Mouse (Mus musculus) neutrophil, adult 59 days (primary cell): ENCODE results near the gene Ccdc38. TPM values are rescaled to one million over a fixed set of nuclear protein-coding genes. Genes with fewer than 3 reads are reported as not detected.

Source experiments
- total RNA-seq, 2 experiments: library from RNA; stranded (reverse); gene quantifications; 1 replicate in 1 of 2; 2 replicates in 1 of 2; pipeline ENCODE4 v1.2.4; 2023

Ccdc38 gene
- total RNA-seq = not detected

DNA sequence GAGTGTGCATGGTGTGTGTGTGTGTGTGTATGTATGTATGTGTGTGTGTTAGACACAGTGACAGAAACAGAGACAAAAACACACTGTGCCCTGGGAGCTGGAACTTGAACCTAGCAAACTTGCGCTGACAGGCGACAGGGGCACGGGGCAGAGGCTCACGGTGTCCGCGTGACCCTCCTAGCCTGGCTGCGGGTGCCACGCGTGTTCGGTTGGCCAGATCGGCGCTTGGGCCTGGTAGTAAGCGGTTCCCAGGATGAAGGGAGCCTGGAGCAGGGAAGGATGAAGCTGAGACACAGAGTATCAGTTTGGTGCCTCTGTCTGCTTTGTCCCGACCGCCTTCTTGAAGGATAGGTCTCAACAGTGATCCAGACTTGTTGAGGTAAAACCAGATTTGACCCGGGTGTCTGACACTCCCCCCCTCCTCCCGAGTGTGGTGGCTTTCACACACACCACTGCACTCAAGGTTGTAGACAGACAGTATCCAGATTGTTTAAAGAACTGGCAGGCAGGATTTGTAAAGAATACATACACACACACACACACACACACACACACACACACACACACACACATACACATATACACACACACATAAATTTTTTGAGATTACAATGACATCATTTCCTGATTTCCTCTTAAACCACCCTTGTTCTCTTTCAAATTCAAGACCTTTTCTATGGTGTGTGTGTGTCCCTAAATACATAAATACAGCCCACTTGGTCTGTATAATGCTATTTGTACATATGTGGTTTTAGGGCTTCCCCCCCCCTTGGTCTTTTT lies at the start of gene Ccdc38:
Ccdc38 (plus strand) TSS at position 202 of the 780 bp plus-strand sequence.

DNA sequence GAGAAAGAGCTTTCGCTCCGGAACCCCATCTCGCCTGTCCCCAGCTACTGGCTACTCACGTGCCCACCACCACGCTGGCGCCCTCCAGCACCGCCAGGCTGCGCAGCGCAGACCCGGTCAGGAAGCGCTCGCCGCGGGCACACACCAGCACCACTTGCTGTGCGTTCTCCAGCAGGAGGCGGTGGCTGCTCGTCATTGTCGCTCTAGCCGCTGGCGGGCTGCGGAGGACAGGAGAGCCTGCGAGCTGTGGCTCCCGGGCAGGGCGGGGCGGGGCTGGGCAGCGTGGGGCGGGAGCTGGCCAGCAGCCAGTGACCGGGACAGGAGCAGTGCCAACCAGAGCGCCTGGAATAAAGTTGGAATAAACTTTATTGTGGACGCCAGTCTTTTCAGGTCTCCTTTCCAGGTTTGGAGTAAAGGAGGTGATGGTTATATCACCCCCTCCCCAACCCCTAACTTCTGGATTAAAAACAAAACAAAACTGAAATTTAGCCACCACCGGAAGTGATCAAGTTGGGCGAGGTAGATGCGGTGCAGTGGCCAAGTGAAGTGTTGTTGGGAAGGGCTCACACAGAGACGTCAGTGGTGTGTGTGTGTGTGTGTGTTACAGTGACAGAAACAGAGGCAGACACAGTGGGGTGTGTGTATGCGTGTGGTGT lies 529 bp upstream of the Ccdc38 start, which contains the start of gene Amdhd1:
Amdhd1 (minus strand) TSS at position 259 of the 656 bp plus-strand sequence.

DNA sequence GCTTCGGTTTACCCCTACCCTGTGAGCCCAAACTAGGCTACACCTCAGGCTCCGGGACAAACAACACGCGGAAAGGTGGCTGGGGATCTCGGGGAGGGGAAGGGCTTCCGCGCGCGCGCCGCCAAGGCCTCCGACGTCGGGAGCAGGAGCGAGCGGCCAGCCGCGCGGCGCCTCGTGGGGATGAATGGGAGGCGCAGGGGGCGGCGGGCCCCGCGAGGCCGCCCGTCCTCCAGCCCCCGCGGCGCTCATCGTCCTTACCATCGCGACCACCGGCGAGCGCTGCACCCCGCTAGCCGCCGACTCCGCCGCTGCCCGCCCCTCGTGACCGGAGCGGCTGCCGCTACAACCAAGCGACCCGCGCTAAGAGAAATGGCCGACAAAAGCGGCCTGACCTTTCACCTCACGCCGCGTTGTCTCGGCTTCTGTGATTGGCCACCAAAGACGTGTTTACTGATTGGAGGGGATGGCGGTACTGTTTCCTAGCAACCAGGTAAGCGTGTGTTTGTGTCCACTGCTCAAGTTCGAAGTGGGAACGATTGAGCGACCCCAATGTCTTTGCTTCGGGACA lies 48.9 kb downstream of the Ccdc38 start, which contains the start of gene Snrpf:
Snrpf (minus strand) TSS at position 426 of the 568 bp plus-strand sequence.

Other genes starting within 250 kb of the Ccdc38 start
- gene Elk3, start 229.5 kb upstream of the Ccdc38 start, total RNA-seq = 10 to 100 TPM; 23.5 to 29.2 TPM
- gene Lta4h, start 87.2 kb upstream of the Ccdc38 start, total RNA-seq = 100 to 1,000 TPM; 417 to 499 TPM
- 1 to 10 TPM; 7.3 to 9.4 TPM for gene Hal, start 51.9 kb upstream of the Ccdc38 start, total RNA-seq
- not detected for gene Amdhd1, start 599 bp upstream of the Ccdc38 start, total RNA-seq
- 10 to 100 TPM; 12.1 to 13.7 TPM for gene Snrpf, start 49.1 kb downstream of the Ccdc38 start, total RNA-seq
- gene Ntn4, start 100.0 kb downstream of the Ccdc38 start, total RNA-seq = under 1 TPM; 0.13 to 0.49 TPM